Mouse (Mus musculus): ENCODE measurements around the gene Treh. TPM values are rescaled to one million over a fixed set of nuclear protein-coding genes. Genes with fewer than 3 reads are reported as not detected.

Gene Treh
- polyA plus RNA-seq, 1 experiment from 2014 or later: not detected

GRCm38 (mm10) chr9:44726431-44727146 is 53.6 kb downstream of the Treh start:
- no peak overlapping the region for H3K9ac ChIP-seq (replicated peaks; ENCODE audit: low read depth, low read length)
- H3K4me3 ChIP-seq (ENCODE audit: low read depth, low read length): no peak overlapping the region
- H3K4me2 ChIP-seq (replicated peaks; ENCODE audit: low read depth, low read length): no peak overlapping the region

GRCm38 (mm10) chr9:44727441-44727840 is 54.4 kb downstream of the Treh start:
- H3K4me2 ChIP-seq (replicated peaks; ENCODE audit: low read depth, low read length): no peak overlapping the region
- WGBS: 64% methylated on average over 5 of the region's 5 CpGs
- no peak overlapping the region for H3K9ac ChIP-seq (replicated peaks; ENCODE audit: low read depth, low read length)
- ATAC-seq (ENCODE audit: insufficient number of reproducible peaks, insufficient read depth, low FRiP score, low read depth): no peak
- H3K27me3 ChIP-seq (ENCODE audit: control insufficient read depth, insufficient read depth, low read length): no peaks in the 10 kb centered on the region
- peaks cover 9% of the 10 kb centered on the region; the same call in 1 of the 2 replicates for H3K4me1 ChIP-seq (ENCODE audit: control insufficient read depth, insufficient read depth, low read length)
- no peaks in the 10 kb centered on the region for H3K36me3 ChIP-seq (ENCODE audit: control insufficient read depth, insufficient read depth, low read length)
- no peak overlapping the region for H3K4me3 ChIP-seq (ENCODE audit: low read depth, low read length)
- no peaks in the 10 kb centered on the region for H3K9me3 ChIP-seq (ENCODE audit: control insufficient read depth, low read depth, low read length)
- no peak overlapping the region for H3K27ac ChIP-seq (ENCODE audit: low read length)

More at GRCm38 (mm10) chr9:44726431-44727146, 53.6 kb downstream of the Treh start:
- Histone ChIP-seq H3K4me1 (ENCODE audit: control insufficient read depth, insufficient read depth, low read length) (peaks cover 10% of the 10 kb centered on the region; the same call in 1 of the 2 replicates), H3K27ac (ENCODE audit: low read length) (no peak overlapping the region), H3K9me3 (ENCODE audit: control insufficient read depth, low read depth, low read length) (no peaks in the 10 kb centered on the region), H3K27me3 (ENCODE audit: control insufficient read depth, insufficient read depth, low read length) (no peaks in the 10 kb centered on the region), H3K36me3 (ENCODE audit: control insufficient read depth, insufficient read depth, low read length) (no peaks in the 10 kb centered on the region)
- 39% methylated on average over 10 of the region's 10 CpGs for WGBS
- no peak for ATAC-seq (ENCODE audit: insufficient number of reproducible peaks, insufficient read depth, low FRiP score, low read depth)

GRCm38 (mm10) chr9:44732130-44732549 is 59.1 kb downstream of the Treh start:
- WGBS: 52% methylated on average over 5 of the region's 5 CpGs
- ATAC-seq (ENCODE audit: insufficient number of reproducible peaks, insufficient read depth, low FRiP score, low read depth): no peak
- H3K4me2 ChIP-seq (replicated peaks; ENCODE audit: low read depth, low read length): no peak overlapping the region

GRCm38 (mm10) chr9:44732921-44733530 is 60.0 kb downstream of the Treh start:
- H3K9ac ChIP-seq (replicated peaks; ENCODE audit: low read depth, low read length): peak overlapping the region; percentile 50
- 63% methylated on average over 12 of the region's 12 CpGs for WGBS
- H3K4me1 ChIP-seq (ENCODE audit: control insufficient read depth, insufficient read depth, low read length): peaks cover 8% of the 10 kb centered on the region; the same call in 1 of the 2 replicates

More at GRCm38 (mm10) chr9:44732130-44732549, 59.1 kb downstream of the Treh start:
- H3K27ac ChIP-seq (ENCODE audit: low read length): no peak overlapping the region
- no peaks in the 10 kb centered on the region for H3K36me3 ChIP-seq (ENCODE audit: control insufficient read depth, insufficient read depth, low read length)
- H3K9ac ChIP-seq (replicated peaks; ENCODE audit: low read depth, low read length): no peak overlapping the region
- peaks cover 8% of the 10 kb centered on the region; the same call in 1 of the 2 replicates for H3K4me1 ChIP-seq (ENCODE audit: control insufficient read depth, insufficient read depth, low read length)
- no peak overlapping the region for H3K4me3 ChIP-seq (ENCODE audit: low read depth, low read length)
- no peaks in the 10 kb centered on the region for H3K9me3 ChIP-seq (ENCODE audit: control insufficient read depth, low read depth, low read length)
- H3K27me3 ChIP-seq (ENCODE audit: control insufficient read depth, insufficient read depth, low read length): no peaks in the 10 kb centered on the region

GRCm38 (mm10) chr9:44733671-44734523 is 60.9 kb downstream of the Treh start:
- peak; percentile 44 for ATAC-seq (ENCODE audit: insufficient number of reproducible peaks, insufficient read depth, low FRiP score, low read depth)
- Histone ChIP-seq H3K36me3 (ENCODE audit: control insufficient read depth, insufficient read depth, low read length) (no peaks in the 10 kb centered on the region), H3K27me3 (ENCODE audit: control insufficient read depth, insufficient read depth, low read length) (no peaks in the 10 kb centered on the region), H3K4me2 (replicated peaks; ENCODE audit: low read depth, low read length) (peak overlapping the region; percentile 95), H3K4me1 (ENCODE audit: control insufficient read depth, insufficient read depth, low read length) (peaks cover 8% of the 10 kb centered on the region; the same call in 1 of the 2 replicates), H3K9me3 (ENCODE audit: control insufficient read depth, low read depth, low read length) (peaks cover under 1% of the 10 kb centered on the region; the same call in 1 of the 2 replicates), H3K27ac (ENCODE audit: low read length) (peak overlapping the region; percentile 59; the same call in 1 of the 2 replicates), H3K4me3 (ENCODE audit: low read depth, low read length) (peak overlapping the region; percentile 54), H3K9ac (replicated peaks; ENCODE audit: low read depth, low read length) (peak overlapping the region; percentile 50)
- 1% methylated on average over 79 of the region's 79 CpGs for WGBS

More at GRCm38 (mm10) chr9:44732921-44733530, 60.0 kb downstream of the Treh start:
- Histone ChIP-seq H3K36me3 (ENCODE audit: control insufficient read depth, insufficient read depth, low read length) (no peaks in the 10 kb centered on the region), H3K27ac (ENCODE audit: low read length) (peak overlapping the region; percentile 59; the same call in 1 of the 2 replicates), H3K4me3 (ENCODE audit: low read depth, low read length) (peak overlapping the region; percentile 54), H3K9me3 (ENCODE audit: control insufficient read depth, low read depth, low read length) (no peaks in the 10 kb centered on the region), H3K27me3 (ENCODE audit: control insufficient read depth, insufficient read depth, low read length) (no peaks in the 10 kb centered on the region), H3K4me2 (replicated peaks; ENCODE audit: low read depth, low read length) (peak overlapping the region; percentile 95)
- no peak for ATAC-seq (ENCODE audit: insufficient number of reproducible peaks, insufficient read depth, low FRiP score, low read depth)

- peak within 1 kb of the TSS; percentile 95 for H3K4me2 ChIP-seq (replicated peaks; ENCODE audit: low read depth, low read length)
- H3K4me3 ChIP-seq (ENCODE audit: low read depth, low read length): peak within 1 kb of the TSS; percentile 54
- peaks cover 5% of the 10 kb centered on the region; the same call in 1 of the 2 replicates for H3K9me3 ChIP-seq (ENCODE audit: control insufficient read depth, low read depth, low read length)
- H3K27ac ChIP-seq (ENCODE audit: low read length): peak within 1 kb of the TSS; percentile 59; the same call in 1 of the 2 replicates
- H3K9ac ChIP-seq (replicated peaks; ENCODE audit: low read depth, low read length): peak within 1 kb of the TSS; percentile 50
- no peaks in the 10 kb centered on the region for H3K27me3 ChIP-seq (ENCODE audit: control insufficient read depth, insufficient read depth, low read length)
- WGBS: under 1% methylated on average over 47 of the region's 47 CpGs
- H3K36me3 ChIP-seq (ENCODE audit: control insufficient read depth, insufficient read depth, low read length): no peaks in the 10 kb centered on the region
- peak; percentile 81 for ATAC-seq (ENCODE audit: insufficient number of reproducible peaks, insufficient read depth, low FRiP score, low read depth)
- peaks cover 8% of the 10 kb centered on the region; the same call in 1 of the 2 replicates for H3K4me1 ChIP-seq (ENCODE audit: control insufficient read depth, insufficient read depth, low read length)
Measured at GRCm38 (mm10) chr9:44734524-44735494, 61.8 kb downstream of the Treh start, which contains the start of gene Phldb1. TSS of gene Phldb1 (minus strand) at chr9:44735198.

GRCm38 (mm10) chr9:44735886-44736285 is 62.9 kb downstream of the Treh start:
- H3K4me3 ChIP-seq (ENCODE audit: low read depth, low read length): no peak overlapping the region
- peaks cover 8% of the 10 kb centered on the region; the same call in 1 of the 2 replicates for H3K4me1 ChIP-seq (ENCODE audit: control insufficient read depth, insufficient read depth, low read length)
- H3K9me3 ChIP-seq (ENCODE audit: control insufficient read depth, low read depth, low read length): peaks cover 5% of the 10 kb centered on the region; the same call in 1 of the 2 replicates
- no peak for ATAC-seq (ENCODE audit: insufficient number of reproducible peaks, insufficient read depth, low FRiP score, low read depth)
- no peak overlapping the region for H3K4me2 ChIP-seq (replicated peaks; ENCODE audit: low read depth, low read length)
- H3K36me3 ChIP-seq (ENCODE audit: control insufficient read depth, insufficient read depth, low read length): no peaks in the 10 kb centered on the region
- no peaks in the 10 kb centered on the region for H3K27me3 ChIP-seq (ENCODE audit: control insufficient read depth, insufficient read depth, low read length)
- H3K9ac ChIP-seq (replicated peaks; ENCODE audit: low read depth, low read length): no peak overlapping the region
- 67% methylated on average over 6 of the region's 6 CpGs for WGBS
- no peak overlapping the region for H3K27ac ChIP-seq (ENCODE audit: low read length)
